Mouse (Mus musculus) left cerebral cortex, postnatal 36 days (tissue): ENCODE data around the gene Borcs7. TPM values are rescaled to one million over a fixed set of nuclear protein-coding genes. Genes with fewer than 3 reads are reported as not detected.

ENCODE experiments used
- DNase-seq, 2 experiments: peaks; one replicate each; pipeline ENCODE4 v3.0.0; 2021 to 2022; ENCODE audit warnings: low spot score in 2 of 2, mixed read lengths in 1 of 2
- intact Hi-C: fragments of 180-260 bp; cut with DNase I; formaldehyde crosslinking; loops from one replicate; pipeline ENCODE4 v1.15.1; 2025
- total RNA-seq, 2 experiments: library from RNA; stranded (reverse); gene quantifications; 2 replicates each; pipeline ENCODE4 v1.2.3; 2021

Gene Borcs7
- total RNA-seq, 2 experiments from 2014 or later: 24.2 to 24.7 TPM

GRCm38 (mm10) chr19:46744681-46745080 lies 55.0 kb downstream of the Borcs7 start:
- intact Hi-C loops: no loop called here
- DNase-seq: no peak

- intact Hi-C loops: no loop called here
- DNase-seq: no peak
Observed at GRCm38 (mm10) chr19:46747799-46748198, 58.1 kb downstream of the Borcs7 start.

GRCm38 (mm10) chr19:46752235-46752634 lies 62.5 kb downstream of the Borcs7 start:
- intact Hi-C loops: no loop called here
- DNase-seq: no peak

Other genes starting within 250 kb of the Borcs7 start
- gene Trim8, start 188.2 kb upstream of the Borcs7 start, total RNA-seq: 100 to 1,000 TPM; 109 to 114 TPM
- 100 to 1,000 TPM; 112 to 120 TPM for gene Arl3, start 116.7 kb upstream of the Borcs7 start, total RNA-seq
- gene Sfxn2, start 116.5 kb upstream of the Borcs7 start, total RNA-seq: 1 to 10 TPM; 4.3 to 7.1 TPM
- gene Wbp1l, start 90.8 kb upstream of the Borcs7 start, total RNA-seq: 10 to 100 TPM; 34.2 to 38.3 TPM
- gene Cyp17a1, start 16.7 kb upstream of the Borcs7 start, total RNA-seq: not detected
- 10 to 100 TPM; 24.4 to 25.7 TPM for gene As3mt, start 17.6 kb downstream of the Borcs7 start, total RNA-seq
- gene Cnnm2, start 71.7 kb downstream of the Borcs7 start, total RNA-seq: 10 to 100 TPM; 34.8 to 36.4 TPM